Mouse (Mus musculus) lung, embryonic 16.5 days (tissue): ENCODE results near the gene Gm49486. TPM values are rescaled to one million over a fixed set of nuclear protein-coding genes. Genes with fewer than 3 reads are reported as not detected.

ENCODE experiments used
- ATAC-seq: fragments of 200-750 bp; cut with Nextera tagmentation; 2 replicates; pipeline ENCODE4 v1.8.0; 2017; ENCODE audit warnings: low read depth, mild to moderate bottlenecking, moderate library complexity
- H3K27ac ChIP-seq: fragments of 300-500 bp; sonication (generic); 2 replicates; pipeline ENCODE4 v1.5.1; 2014; ENCODE audit warnings: mild to moderate bottlenecking, control low read depth, low read length
- H3K27me3 ChIP-seq: fragments of 300-500 bp; sonication (generic); 2 replicates; pipeline ENCODE4 v1.6.1; 2014; ENCODE audit warnings: low read depth, low read length, mixed read lengths; ENCODE audit not compliant: control insufficient read depth, insufficient read depth
- H3K36me3 ChIP-seq: fragments of 300-500 bp; sonication (generic); 2 replicates; pipeline ENCODE4 v1.6.1; 2014; ENCODE audit warnings: low read length; ENCODE audit not compliant: control insufficient read depth, insufficient read depth
- H3K4me1 ChIP-seq: fragments of 300-500 bp; sonication (generic); replicated peaks from 2 replicates; pipeline ENCODE4 v1.6.1; 2014; ENCODE audit warnings: low read length, mixed read lengths; ENCODE audit not compliant: control insufficient read depth, insufficient read depth
- H3K4me2 ChIP-seq: fragments of 300-500 bp; sonication (generic); 2 replicates; pipeline ENCODE4 v1.6.1; 2014; ENCODE audit warnings: low read depth, low read length, control low read depth
- H3K4me3 ChIP-seq: fragments of 300-500 bp; sonication (generic); 2 replicates; pipeline ENCODE4 v1.5.1; 2014; ENCODE audit warnings: mild to moderate bottlenecking, low read length, control low read depth
- H3K9ac ChIP-seq: fragments of 300-500 bp; sonication (generic); 2 replicates; pipeline ENCODE4 v1.6.1; 2014; ENCODE audit warnings: low read length, control low read depth
- H3K9me3 ChIP-seq: fragments of 300-500 bp; sonication (generic); 2 replicates; pipeline ENCODE4 v1.6.1; 2016; ENCODE audit warnings: low read length; ENCODE audit not compliant: control insufficient read depth
- WGBS: fragments of 180-500 bp; shearing (Covaris S2); extraction: QIAGEN DNeasy Blood & Tissue Kit; methylation state at CpG from one replicate; pipeline ENCODE4 v1.1.7; 2014; 5-methylcytosine and 5-hydroxymethylcytosine counted together
- polyA plus RNA-seq: library from polyadenylated mRNA; unstranded; fragments of >200 nt; fragmentation: Nextera tagmentation; extraction: Ambion mirVana; gene quantifications from 2 replicates; pipeline ENCODE4 v1.2.1, GENCODE M21; 2015

The Gm49486 gene
- polyA plus RNA-seq, result 0.28 and 0.67 TPM in 2 replicates

- peak; percentile 87 for ATAC-seq
- H3K9me3 ChIP-seq, result no peaks in the 10 kb centered on the region
- H3K27ac ChIP-seq, result peak within 1 kb of the TSS; percentile 95
- H3K4me1 ChIP-seq, result peaks cover 5% of the 10 kb centered on the region; the same call in 1 of the 2 replicates
- no peaks in the 10 kb centered on the region for H3K27me3 ChIP-seq
- no peaks in the 10 kb centered on the region for H3K36me3 ChIP-seq
- peak within 1 kb of the TSS; percentile 67 for H3K4me3 ChIP-seq
- peak within 1 kb of the TSS; percentile 77 for H3K9ac ChIP-seq
- H3K4me2 ChIP-seq, result peak within 1 kb of the TSS; percentile 78
- WGBS, result under 1% methylated on average over 51 of the region's 51 CpGs
These were observed at the start of gene Gm49486, which contains the start of gene Pick1 for GRCm38 (mm10) chr15:79229058-79229821. TSS of gene Gm49486 (plus strand) at chr15:79229391. TSS of gene Pick1 (plus strand) at chr15:79229173.

- Histone ChIP-seq H3K4me1 (peaks cover 6% of the 10 kb centered on the region; the same call in 1 of the 2 replicates), H3K9ac (no peak overlapping the region), H3K9me3 (no peaks in the 10 kb centered on the region), H3K4me3 (no peak overlapping the region), H3K4me2 (no peak overlapping the region), H3K36me3 (no peaks in the 10 kb centered on the region), H3K27me3 (no peaks in the 10 kb centered on the region), H3K27ac (peak overlapping the region; percentile 38; the same call in 1 of the 2 replicates)
- 33% methylated on average over 10 of the region's 10 CpGs for WGBS
- ATAC-seq, result peak; percentile 80
These were observed 44.0 kb upstream of the Gm49486 start for GRCm38 (mm10) chr15:79185213-79185612.

- ATAC-seq, result no peak
- H3K27ac ChIP-seq, result no peak overlapping the region
- 87% methylated on average over 8 of the region's 8 CpGs for WGBS
These were observed 41.4 kb upstream of the Gm49486 start for GRCm38 (mm10) chr15:79187819-79188218.

GRCm38 (mm10) chr15:79191426-79191825 is 37.8 kb upstream of the Gm49486 start:
- Histone ChIP-seq H3K27ac (no peak overlapping the region), H3K4me1 (peaks cover 10% of the 10 kb centered on the region), H3K27me3 (no peaks in the 10 kb centered on the region), H3K4me3 (no peak overlapping the region), H3K36me3 (no peaks in the 10 kb centered on the region), H3K4me2 (no peak overlapping the region), H3K9me3 (no peaks in the 10 kb centered on the region), H3K9ac (no peak overlapping the region)
- WGBS, result 97% methylated on average over 2 of the region's 2 CpGs
- no peak for ATAC-seq

More at GRCm38 (mm10) chr15:79187819-79188218, 41.4 kb upstream of the Gm49486 start:
- Histone ChIP-seq H3K36me3 (no peaks in the 10 kb centered on the region), H3K4me2 (no peak overlapping the region), H3K4me3 (no peak overlapping the region), H3K4me1 (peaks cover 7% of the 10 kb centered on the region), H3K9me3 (no peaks in the 10 kb centered on the region), H3K9ac (no peak overlapping the region), H3K27me3 (no peaks in the 10 kb centered on the region)

GRCm38 (mm10) chr15:79192450-79192849 is 36.7 kb upstream of the Gm49486 start:
- no peak overlapping the region for H3K4me2 ChIP-seq

GRCm38 (mm10) chr15:79192885-79193845 is 36.0 kb upstream of the Gm49486 start:
- peak; percentile 75 for ATAC-seq
- Histone ChIP-seq H3K4me3 (no peak overlapping the region), H3K9ac (peak overlapping the region; percentile 30; the same call in 1 of the 2 replicates), H3K27ac (peak overlapping the region; percentile 62), H3K4me1 (peaks cover 10% of the 10 kb centered on the region), H3K27me3 (no peaks in the 10 kb centered on the region), H3K4me2 (peak overlapping the region; percentile 32; the same call in 1 of the 2 replicates), H3K36me3 (no peaks in the 10 kb centered on the region), H3K9me3 (no peaks in the 10 kb centered on the region)
- 31% methylated on average over 26 of the region's 27 CpGs for WGBS

More at GRCm38 (mm10) chr15:79192450-79192849, 36.7 kb upstream of the Gm49486 start:
- Histone ChIP-seq H3K4me1 (peaks cover 10% of the 10 kb centered on the region), H3K36me3 (no peaks in the 10 kb centered on the region), H3K4me3 (no peak overlapping the region), H3K27ac (no peak overlapping the region), H3K9me3 (no peaks in the 10 kb centered on the region), H3K9ac (no peak overlapping the region), H3K27me3 (no peaks in the 10 kb centered on the region)
- no peak for ATAC-seq
- 91% methylated on average over 6 of the region's 6 CpGs for WGBS

- no peaks in the 10 kb centered on the region for H3K9me3 ChIP-seq
- H3K36me3 ChIP-seq, result no peaks in the 10 kb centered on the region
- no peak overlapping the region for H3K4me3 ChIP-seq
- H3K9ac ChIP-seq, result no peak overlapping the region
- H3K4me1 ChIP-seq, result peaks cover 10% of the 10 kb centered on the region
- ATAC-seq, result no peak; the same call in 1 of the 2 replicates
- no peak overlapping the region for H3K27ac ChIP-seq
- WGBS, result 66% methylated on average over 9 of the region's 9 CpGs
- no peak overlapping the region for H3K4me2 ChIP-seq
- H3K27me3 ChIP-seq, result no peaks in the 10 kb centered on the region
These were observed 35.1 kb upstream of the Gm49486 start for GRCm38 (mm10) chr15:79194048-79194447.

GRCm38 (mm10) chr15:79194946-79195345 is 34.2 kb upstream of the Gm49486 start:
- Histone ChIP-seq H3K4me3 (no peak overlapping the region), H3K9ac (no peak overlapping the region), H3K36me3 (no peaks in the 10 kb centered on the region), H3K9me3 (no peaks in the 10 kb centered on the region), H3K4me2 (no peak overlapping the region), H3K27ac (no peak overlapping the region), H3K27me3 (no peaks in the 10 kb centered on the region), H3K4me1 (peaks cover 10% of the 10 kb centered on the region)
- ATAC-seq, result no peak; the same call in 1 of the 2 replicates
- WGBS, result 76% methylated on average over 2 of the region's 2 CpGs

GRCm38 (mm10) chr15:79195492-79195891 is 33.7 kb upstream of the Gm49486 start:
- Histone ChIP-seq H3K4me2 (no peak overlapping the region), H3K4me3 (no peak overlapping the region), H3K9ac (no peak overlapping the region), H3K4me1 (peaks cover 10% of the 10 kb centered on the region), H3K27me3 (no peaks in the 10 kb centered on the region), H3K27ac (no peak overlapping the region), H3K9me3 (no peaks in the 10 kb centered on the region), H3K36me3 (no peaks in the 10 kb centered on the region)
- WGBS, result 68% methylated on average over 8 of the region's 8 CpGs
- no peak for ATAC-seq
